Mouse (Mus musculus) cortical plate, adult 2 months (tissue): ENCODE data around the gene Vps13d. TPM values are rescaled to one million over a fixed set of nuclear protein-coding genes. Genes with fewer than 3 reads are reported as not detected.

ENCODE experiments used
- H3K27ac ChIP-seq: fragments of 200-500 bp; 2 replicates; pipeline ENCODE4 v1.5.1; 2012; ENCODE audit warnings: low read length, control low read depth, inconsistent platforms; ENCODE audit not compliant: insufficient read depth
- H3K4me1 ChIP-seq: fragments of 200-500 bp; 2 replicates; pipeline ENCODE4 v1.6.1; 2011; ENCODE audit warnings: low read length; ENCODE audit not compliant: control insufficient read depth, insufficient read depth
- H3K4me3 ChIP-seq: fragments of 200-500 bp; 2 replicates; pipeline ENCODE4 v1.5.1; 2011; ENCODE audit warnings: mild to moderate bottlenecking, low read length, control low read depth; ENCODE audit not compliant: insufficient read depth
- CTCF ChIP-seq: fragments of 200-500 bp; IDR thresholded peaks from 2 replicates; pipeline ENCODE4 v1.5.1; 2011; ENCODE audit warnings: mild to moderate bottlenecking, control low read depth, low read length; ENCODE audit not compliant: insufficient read depth; ENCODE audit errors: extremely low read depth
- POLR2A ChIP-seq: fragments of 200-500 bp; IDR thresholded peaks from 2 replicates; pipeline ENCODE4 v1.6.1; 2011; ENCODE audit warnings: mild to moderate bottlenecking, low read length, control low read depth; ENCODE audit not compliant: insufficient read depth; ENCODE audit errors: extremely low read depth
- polyA plus RNA-seq: library from polyadenylated mRNA; depleted of rRNA; stranded (reverse); fragments of >200 nt; gene quantifications from 2 replicates; pipeline ENCODE4 v1.2.3, GENCODE M21; 2012

Gene Vps13d
- polyA plus RNA-seq, 1 experiment = 50.2 TPM

GRCm38 (mm10) chr4:145016669-145017068 lies 178.1 kb downstream of the Vps13d start:
- no peak overlapping the region for H3K4me3 ChIP-seq
- no peak for TF ChIP-seq CTCF
- no peak for TF ChIP-seq POLR2A
- H3K27ac ChIP-seq = 0 out of 2 replicates have a peak overlapping the region, but pooled peaks have one; percentile 26
- H3K4me1 ChIP-seq = 0 out of 2 replicates have a peak, but pooled peaks cover 3% of the 10 kb centered on the region

DNA sequence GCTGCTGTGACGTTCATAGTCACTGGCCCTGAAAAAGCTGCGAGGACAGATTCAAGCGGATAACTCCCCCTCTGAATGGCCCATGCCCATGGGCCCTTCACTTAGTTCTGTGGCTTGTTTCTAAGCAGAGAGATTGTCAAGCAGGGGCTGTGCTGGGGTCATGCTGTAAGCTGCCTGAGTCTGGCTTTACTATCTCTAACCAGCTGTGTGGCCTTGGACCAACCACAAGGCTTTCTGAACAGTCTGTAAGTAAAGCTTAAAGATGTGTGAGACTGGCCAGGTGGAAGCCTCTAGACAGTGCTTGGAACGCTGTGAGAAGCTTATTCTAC lies 180.2 kb downstream of the Vps13d start:
- H3K4me3 ChIP-seq = no peak overlapping the region
- no peak overlapping the region for H3K27ac ChIP-seq
- TF ChIP-seq CTCF (no peak), POLR2A (no peak)
- H3K4me1 ChIP-seq = peaks cover 6% of the 10 kb centered on the region; the same call in 1 of the 2 replicates

GRCm38 (mm10) chr4:145013760-145014631 lies 180.8 kb downstream of the Vps13d start:
- Histone ChIP-seq H3K4me3 (no peak overlapping the region), H3K4me1 (peaks cover 6% of the 10 kb centered on the region; the same call in 1 of the 2 replicates), H3K27ac (no peak overlapping the region)
- TF ChIP-seq CTCF (no peak), POLR2A (no peak)

- TF ChIP-seq POLR2A (no peak), CTCF (no peak)
- H3K4me1 ChIP-seq = peaks cover 6% of the 10 kb centered on the region; the same call in 1 of the 2 replicates
- H3K27ac ChIP-seq = no peak overlapping the region
- no peak overlapping the region for H3K4me3 ChIP-seq
These were observed 181.6 kb downstream of the Vps13d start for GRCm38 (mm10) chr4:145013187-145013586.

- no peak for TF ChIP-seq POLR2A
- no peak for TF ChIP-seq CTCF
- H3K4me1 ChIP-seq = peaks cover 6% of the 10 kb centered on the region; the same call in 1 of the 2 replicates
- H3K27ac ChIP-seq = no peak overlapping the region
These were observed 183.6 kb downstream of the Vps13d start for GRCm38 (mm10) chr4:145011156-145011555.

DNA sequence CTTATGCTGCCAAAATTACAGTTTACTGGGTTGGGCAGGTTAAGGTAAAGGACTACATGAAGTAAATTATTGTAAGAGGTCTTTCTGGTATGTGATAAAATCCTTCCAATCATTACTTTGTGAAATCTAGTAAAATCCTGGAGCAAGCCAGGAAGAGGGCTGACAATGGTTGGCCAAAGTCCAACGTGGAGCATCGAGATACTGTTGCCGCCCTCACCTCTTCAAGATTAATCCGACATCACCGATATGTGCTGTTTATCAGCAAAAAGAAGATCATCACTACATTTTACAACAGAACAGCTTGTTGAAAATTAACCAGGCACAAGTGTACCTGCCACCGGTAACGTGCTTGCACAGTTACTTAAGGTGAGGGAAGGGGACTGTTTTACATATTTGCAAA lies 184.9 kb downstream of the Vps13d start:
- Histone ChIP-seq H3K4me1 (peaks cover 6% of the 10 kb centered on the region; the same call in 1 of the 2 replicates), H3K27ac (no peak overlapping the region)
- TF ChIP-seq CTCF (no peak), POLR2A (no peak)

More at GRCm38 (mm10) chr4:145011156-145011555, 183.6 kb downstream of the Vps13d start:
- H3K4me3 ChIP-seq = no peak overlapping the region

GRCm38 (mm10) chr4:145009437-145009836 lies 185.4 kb downstream of the Vps13d start:
- Histone ChIP-seq H3K27ac (no peak overlapping the region), H3K4me3 (no peak overlapping the region), H3K4me1 (peaks cover 6% of the 10 kb centered on the region; the same call in 1 of the 2 replicates)
- TF ChIP-seq CTCF = no peak
- no peak for TF ChIP-seq POLR2A

More for the DNA sequence above, 184.9 kb downstream of the Vps13d start:
- no peak overlapping the region for H3K4me3 ChIP-seq

GRCm38 (mm10) chr4:145005943-145006545 lies 188.8 kb downstream of the Vps13d start:
- Histone ChIP-seq H3K4me3 (no peak overlapping the region), H3K4me1 (peaks cover 4% of the 10 kb centered on the region; the same call in 1 of the 2 replicates), H3K27ac (no peak overlapping the region)
- TF ChIP-seq POLR2A (no peak), CTCF (no peak)

DNA sequence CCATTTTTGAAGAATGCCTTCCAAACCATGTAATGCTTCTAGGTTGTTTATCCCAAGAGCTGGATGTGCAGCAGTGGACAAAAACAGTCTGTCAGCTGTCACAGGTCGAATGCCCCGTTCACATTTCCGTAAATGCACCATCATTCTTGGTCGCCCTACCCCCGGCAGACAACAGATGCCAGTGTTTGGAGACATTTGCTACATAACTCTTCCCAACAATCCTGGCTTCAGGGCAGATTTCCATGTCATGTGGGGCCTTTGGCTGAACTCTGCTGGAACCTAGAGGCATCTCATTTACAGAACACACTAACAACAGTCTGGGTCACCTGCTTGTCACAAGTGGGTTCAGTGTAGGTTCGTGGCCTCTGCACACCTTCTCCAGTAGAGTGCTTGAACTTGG lies 190.6 kb downstream of the Vps13d start:
- peaks cover 1% of the 10 kb centered on the region; the same call in 1 of the 2 replicates for H3K4me1 ChIP-seq
- H3K27ac ChIP-seq = 0 out of 2 replicates have a peak overlapping the region, but pooled peaks have one; percentile 40
- TF ChIP-seq CTCF (no peak), POLR2A (no peak)
- H3K4me3 ChIP-seq = no peak overlapping the region

- Histone ChIP-seq H3K4me1 (peaks cover 1% of the 10 kb centered on the region; the same call in 1 of the 2 replicates), H3K27ac (no peak overlapping the region), H3K4me3 (no peak overlapping the region)
- TF ChIP-seq CTCF (no peak), POLR2A (no peak)
These were observed 192.1 kb downstream of the Vps13d start for GRCm38 (mm10) chr4:145002733-145003132.

DNA sequence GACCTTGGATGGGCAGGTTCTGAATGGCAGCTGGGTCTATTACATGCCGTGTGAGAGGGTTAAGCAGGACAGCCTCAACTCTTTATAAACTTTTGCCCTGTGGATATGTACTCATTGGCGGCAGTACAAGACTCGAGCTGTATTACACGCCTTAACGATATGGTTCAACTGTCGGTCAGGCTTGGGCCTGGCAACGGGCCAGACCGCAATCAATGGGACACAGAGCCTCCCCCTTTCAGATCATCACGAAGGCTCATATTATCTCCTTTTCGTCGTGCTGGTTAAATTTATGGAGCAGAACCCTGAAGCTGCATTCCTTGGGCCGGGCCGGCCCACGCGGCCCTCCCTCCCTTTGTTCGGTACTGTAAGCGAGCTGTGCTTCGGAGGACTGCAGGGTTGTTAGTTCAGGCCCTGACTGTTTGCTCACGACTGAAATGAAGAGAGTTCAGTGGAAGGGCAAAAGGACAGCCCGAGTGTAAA lies 194.9 kb downstream of the Vps13d start:
- Histone ChIP-seq H3K4me3 (no peak overlapping the region), H3K4me1 (peaks cover 1% of the 10 kb centered on the region), H3K27ac (no peak overlapping the region)
- no peak for TF ChIP-seq POLR2A
- TF ChIP-seq CTCF = no peak
